Mouse (Mus musculus) liver, adult 2 months (tissue): ENCODE measurements around the gene Gm10382. TPM values are rescaled to one million over a fixed set of nuclear protein-coding genes. Genes with fewer than 3 reads are reported as not detected.
"Not testable (repeated sequence)": the region's sequence is repeated elsewhere in the genome, so short reads cannot be mapped to it uniquely, and the experiment has no call there.

Experiments
- DNase-seq: peaks from one replicate; pipeline ENCODE4 v3.0.0-alpha.2; 2011; ENCODE audit warnings: low read depth, low spot score; ENCODE audit errors: extremely low read depth
- H3K27ac ChIP-seq: fragments of 200-500 bp; replicated peaks from 2 replicates; pipeline ENCODE4 v1.5.1; 2012; ENCODE audit warnings: low read depth, mild to moderate bottlenecking, control low read depth, inconsistent platforms, low read length; ENCODE audit not compliant: insufficient read depth
- H3K27me3 ChIP-seq: fragments of 200-500 bp; 2 replicates; pipeline ENCODE4 v1.6.1; 2012; ENCODE audit warnings: mild to moderate bottlenecking, moderate library complexity, low read length, inconsistent platforms; ENCODE audit not compliant: control insufficient read depth, insufficient read depth
- H3K36me3 ChIP-seq: fragments of 200-500 bp; 2 replicates; pipeline ENCODE4 v1.6.1; 2012; ENCODE audit warnings: low read length, inconsistent platforms; ENCODE audit not compliant: control insufficient read depth, insufficient read depth
- H3K4me1 ChIP-seq: fragments of 200-500 bp; 2 replicates; pipeline ENCODE4 v1.6.1; 2011; ENCODE audit warnings: low read length; ENCODE audit not compliant: control insufficient read depth, insufficient read depth
- H3K4me3 ChIP-seq: fragments of 200-500 bp; 2 replicates; pipeline ENCODE4 v1.5.1; 2011; ENCODE audit warnings: low read depth, mild to moderate bottlenecking, control low read depth, low read length, moderate library complexity; ENCODE audit not compliant: insufficient read depth
- H3K79me2 ChIP-seq: fragments of 200-500 bp; 2 replicates; pipeline ENCODE4 v1.6.1; 2012; ENCODE audit warnings: inconsistent platforms, mild to moderate bottlenecking, low read length, moderate library complexity; ENCODE audit not compliant: control insufficient read depth, insufficient read depth
- H3K9ac ChIP-seq: fragments of 200-500 bp; 2 replicates; pipeline ENCODE4 v1.6.1; 2012; ENCODE audit warnings: low read depth, mild to moderate bottlenecking, control low read depth, inconsistent platforms, low read length
- CTCF ChIP-seq: fragments of 200-500 bp; IDR thresholded peaks from 2 replicates; pipeline ENCODE4 v1.5.1; 2011; ENCODE audit warnings: low read depth, low read length, control low read depth
- POLR2A ChIP-seq: fragments of 200-500 bp; IDR thresholded peaks from 2 replicates; pipeline ENCODE4 v1.6.1; 2011; ENCODE audit warnings: low read length, control low read depth; ENCODE audit not compliant: insufficient read depth; ENCODE audit errors: extremely low read depth
- WGBS: fragments of 180-500 bp; shearing (Covaris S2); methylation state at CpG from one replicate; pipeline ENCODE4 v1.1.7; 2018; 5-methylcytosine and 5-hydroxymethylcytosine counted together
- polyA plus RNA-seq: library from polyadenylated mRNA; depleted of rRNA; stranded (reverse); fragments of >200 nt; gene quantifications from 2 replicates; pipeline ENCODE4 v1.2.3, GENCODE M21; 2012
- total RNA-seq: library from RNA; depleted of rRNA; stranded (reverse); fragments of >200 nt; gene quantifications from 2 replicates; pipeline ENCODE4 v1.2.3, GENCODE M21; 2014

The Gm10382 gene
- total and polyA plus RNA-seq, 2 experiments, result 0.24 TPM; not detected in 1

GRCm38 (mm10) chr5:125383637-125384420 is 5.3 kb upstream of the Gm10382 start:
- no peak overlapping the region for H3K4me3 ChIP-seq
- WGBS, result 11% methylated on average over 3 of the region's 3 CpGs
- H3K4me1 ChIP-seq, result peaks cover 8% of the 10 kb centered on the region
- TF ChIP-seq CTCF, result 0 out of 2 replicates have a peak, but pooled peaks have one; percentile 5
- TF ChIP-seq POLR2A, result 0 out of 2 replicates have a peak, but pooled peaks have one; percentile 4
- H3K36me3 ChIP-seq, result peaks cover 21% of the 10 kb centered on the region
- H3K79me2 ChIP-seq, result peaks cover 9% of the 10 kb centered on the region
- no peak overlapping the region for H3K27ac ChIP-seq
- no peak overlapping the region for H3K9ac ChIP-seq
- DNase-seq, result peak; percentile 84
- H3K27me3 ChIP-seq, result no peaks in the 10 kb centered on the region

DNA sequence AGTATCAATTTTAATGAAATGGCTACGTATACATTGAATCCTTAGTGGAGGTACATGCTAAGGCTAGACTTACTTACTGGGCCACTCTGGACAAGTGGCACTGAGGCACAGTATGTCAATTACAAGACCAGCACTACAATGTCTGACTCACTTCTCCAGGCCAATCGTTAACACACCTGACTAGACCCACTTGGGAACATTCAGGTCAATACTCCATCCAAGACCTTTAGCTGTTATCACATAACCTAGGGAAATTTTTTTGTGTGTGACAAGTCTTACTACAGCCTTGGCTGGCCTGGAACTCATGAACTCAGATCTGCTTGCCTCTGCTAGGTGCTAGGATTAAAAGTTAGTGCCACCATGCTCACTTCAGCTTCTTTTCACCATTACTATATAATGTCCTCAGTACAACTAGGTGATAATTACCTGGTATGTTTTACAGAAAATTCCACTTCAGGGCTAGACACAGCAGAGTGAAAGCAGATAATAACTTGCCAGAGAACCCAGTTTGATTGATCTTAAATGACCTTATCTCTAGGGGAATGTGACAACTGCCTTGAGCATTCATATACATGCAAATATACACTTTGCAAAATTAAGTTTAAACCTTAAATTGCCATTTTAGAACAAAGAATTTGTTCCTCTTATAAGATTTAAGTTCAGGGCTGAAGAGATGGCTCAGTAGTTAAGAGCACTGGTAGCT is 4.5 kb upstream of the Gm10382 start:
- TF ChIP-seq CTCF (no peak), POLR2A (0 out of 2 replicates have a peak, but pooled peaks have one; percentile 4)
- peaks cover 15% of the 10 kb centered on the region for H3K79me2 ChIP-seq
- peaks cover 23% of the 10 kb centered on the region for H3K36me3 ChIP-seq
- DNase-seq, result peak; percentile 83
- peak overlapping the region; percentile 52 for H3K9ac ChIP-seq
- peaks cover 8% of the 10 kb centered on the region for H3K4me1 ChIP-seq
- peak overlapping the region; percentile 21; the same call in 1 of the 2 replicates for H3K4me3 ChIP-seq
- WGBS, result 18% methylated on average over 2 of the region's 2 CpGs
- 0 out of 2 replicates have a peak overlapping the region, but pooled peaks have one; percentile 8 for H3K27ac ChIP-seq
- no peaks in the 10 kb centered on the region for H3K27me3 ChIP-seq

DNA sequence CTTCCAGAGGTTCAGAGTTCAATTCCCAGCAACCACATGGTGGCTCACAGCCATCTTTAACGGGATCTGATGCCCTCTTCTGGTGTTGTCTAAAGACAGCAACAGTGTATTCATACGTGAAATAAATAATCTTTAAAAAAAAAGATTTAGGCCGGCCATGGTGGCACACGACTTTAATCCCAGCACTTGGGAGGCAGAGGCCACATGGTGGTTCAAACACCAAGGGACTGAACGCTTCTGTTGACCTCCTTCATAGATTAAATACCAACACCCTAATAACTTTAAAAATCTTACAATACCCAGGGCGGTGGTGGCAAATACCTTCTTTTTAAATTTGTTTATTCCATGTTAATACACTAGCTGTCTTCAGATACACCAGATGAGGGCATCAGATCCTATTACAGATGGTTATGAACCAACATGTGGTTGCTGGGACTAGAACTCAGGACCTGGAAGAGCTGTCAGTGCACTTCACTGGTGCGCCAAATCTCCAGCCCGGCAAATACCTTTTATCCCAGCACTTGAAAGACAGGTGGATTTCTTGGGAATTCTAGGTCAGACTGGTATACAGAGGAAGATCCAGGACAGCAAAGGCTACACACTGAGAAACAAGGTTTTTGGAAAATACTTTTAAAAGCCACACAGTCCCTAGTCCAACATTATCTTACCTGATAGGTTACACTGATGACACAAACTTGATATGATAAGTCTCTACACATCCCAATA is 3.7 kb upstream of the Gm10382 start:
- WGBS, result 9% methylated on average over 8 of the region's 8 CpGs
- Histone ChIP-seq H3K27ac (no peak overlapping the region), H3K4me3 (peak overlapping the region; percentile 45), H3K79me2 (peaks cover 15% of the 10 kb centered on the region), H3K27me3 (no peaks in the 10 kb centered on the region), H3K9ac (0 out of 2 replicates have a peak overlapping the region, but pooled peaks have one; percentile 12), H3K4me1 (peaks cover 8% of the 10 kb centered on the region), H3K36me3 (peaks cover 23% of the 10 kb centered on the region)
- no peak for TF ChIP-seq POLR2A
- 0 out of 2 replicates have a peak, but pooled peaks have one; percentile 0 for TF ChIP-seq CTCF
- DNase-seq, result peak; percentile 76

DNA sequence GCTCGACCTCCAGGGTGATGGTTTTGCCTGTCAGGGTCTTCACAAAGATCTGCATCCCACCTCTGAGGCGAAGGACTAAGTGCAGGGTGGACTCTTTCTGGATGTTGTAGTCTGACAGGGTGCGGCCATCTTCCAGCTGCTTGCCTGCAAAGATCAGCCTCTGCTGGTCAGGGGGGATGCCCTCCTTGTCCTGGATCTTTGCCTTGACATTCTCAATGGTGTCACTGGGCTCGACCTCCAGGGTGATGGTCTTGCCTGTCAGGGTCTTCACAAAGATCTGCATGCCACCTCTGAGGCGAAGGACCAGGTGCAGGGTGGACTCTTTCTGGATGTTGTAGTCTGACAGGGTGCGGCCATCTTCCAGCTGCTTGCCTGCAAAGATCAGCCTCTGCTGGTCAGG is 1.8 kb upstream of the Gm10382 start:
- DNase-seq, H3K27me3 ChIP-seq, H3K27ac ChIP-seq: not testable (repeated sequence)
- H3K4me3 ChIP-seq, result peak overlapping the region; percentile 35
- H3K9ac ChIP-seq, result 0 out of 2 replicates have a peak overlapping the region, but pooled peaks have one; percentile 41
- peaks cover 15% of the 10 kb centered on the region for H3K79me2 ChIP-seq
- H3K4me1 ChIP-seq, result peaks cover 18% of the 10 kb centered on the region
- WGBS, result 42% methylated on average over 5 of the region's 6 CpGs
- H3K36me3 ChIP-seq, result peaks cover 23% of the 10 kb centered on the region

GRCm38 (mm10) chr5:125388358-125389092 is 597 bp upstream of the Gm10382 start:
- peaks cover 23% of the 10 kb centered on the region for H3K36me3 ChIP-seq
- WGBS, result 1% methylated on average over 13 of the region's 13 CpGs
- H3K79me2 ChIP-seq, result peaks cover 15% of the 10 kb centered on the region
- peak; percentile 1; the same call in 1 of the 2 replicates for TF ChIP-seq CTCF
- no peak for TF ChIP-seq POLR2A
- H3K9ac ChIP-seq, result peak overlapping the region; percentile 91
- peak overlapping the region; percentile 76 for H3K4me3 ChIP-seq
- peaks cover 18% of the 10 kb centered on the region for H3K4me1 ChIP-seq
- DNase-seq, result peak; percentile 53
- no peaks in the 10 kb centered on the region for H3K27me3 ChIP-seq
- H3K27ac ChIP-seq, result peak overlapping the region; percentile 97
